Comparison of ENCODE assay signal across 20 mouse cellular contexts in genomic region chr10:96136451-96136850, GRCm38 (mm10). TPM values are rescaled to one million over a fixed set of nuclear protein-coding genes. Genes with fewer than 3 reads are reported as not detected.
"Had no signal": no experiment of that assay in that cellular context is flagged by ENCODE, and none has a peak within 500 bp of the region (broad histone marks: within the 10 kb centered on the region; RNA-seq: fewer than 3 reads in every experiment).

Gm5426 (plus strand) TSS chr10:96136603.

RNA-seq across cellular contexts. Expression of gene Gm5426, which starts in this region (rescaled TPM):
- polyA plus RNA-seq: heart, adult 2 months; heart, embryonic 12.5 days; heart, embryonic 14.5 days; heart, embryonic 16.5 days; hindbrain, embryonic 10.5 days; hindbrain, embryonic 12.5 days; hindbrain, embryonic 14.5 days; hindbrain, embryonic 16.5 days; intestine, embryonic 14.5 days; intestine, embryonic 16.5 days; kidney, adult 2 months; kidney, embryonic 15.5 days; kidney, postnatal 0 days; large intestine, adult 2 months; limb, embryonic 11.5 days; limb, embryonic 13.5 days; limb, embryonic 15.5 days; liver, adult 2 months; liver, embryonic 12.5 days; liver, embryonic 14.5 days had no signal
